Mouse (Mus musculus): Measurements from ENCODE around the gene Coil. TPM values are rescaled to one million over a fixed set of nuclear protein-coding genes. Genes with fewer than 3 reads are reported as not detected.

Coil gene
- total and polyA plus RNA-seq, 3 experiments, result 2.8 to 4.8 (median 4.8) TPM

DNA sequence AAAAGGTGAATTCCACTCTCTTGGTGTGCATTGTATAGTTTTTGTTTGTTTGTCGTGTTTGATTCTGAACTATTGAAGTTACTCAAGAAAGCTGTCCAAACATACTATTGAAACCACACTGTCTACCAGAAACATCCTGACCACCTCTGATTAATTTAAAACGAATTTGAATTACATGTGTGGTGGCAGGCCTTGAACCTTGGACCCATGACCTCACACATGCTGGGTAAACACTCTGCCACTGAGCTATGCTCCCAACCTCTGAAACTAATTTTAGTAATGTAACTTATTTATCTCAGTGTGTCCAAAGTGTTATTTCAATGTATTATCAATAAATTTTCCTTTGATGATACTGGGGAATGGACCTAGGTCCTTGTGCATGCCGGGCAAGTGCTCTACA lies 37.5 kb downstream of the Coil start:
- H3K79me2 ChIP-seq (replicated peaks; ENCODE audit: control insufficient read depth, insufficient read depth, low read length), result no peaks in the 10 kb centered on the region
- H3K9ac ChIP-seq (ENCODE audit: low read depth, low read length), result no peak overlapping the region
- H3K4me1 ChIP-seq (ENCODE audit: control insufficient read depth, insufficient read depth, low read length), result peaks cover 12% of the 10 kb centered on the region
- DNase-seq, result no peak
- H3K27me3 ChIP-seq (ENCODE audit: control insufficient read depth, insufficient read depth, low read length), result no peaks in the 10 kb centered on the region
- intact Hi-C loops (cut with DNase I), result no loop called here
- peaks cover 12% of the 10 kb centered on the region for H3K36me3 ChIP-seq (ENCODE audit: control insufficient read depth, insufficient read depth, low read length)
- no peak overlapping the region for H3K27ac ChIP-seq
- TF ChIP-seq EP300 (IDR thresholded peaks at IDR 0.05; ENCODE audit: insufficient read depth, low read depth, low read length), result no peak
- TF ChIP-seq POLR2A (IDR thresholded peaks at IDR 0.05; ENCODE audit: insufficient read depth, low read depth, low read length), result no peak
- no peak for TF ChIP-seq CTCF (IDR thresholded peaks at IDR 0.05)
- no peak overlapping the region for H3K4me3 ChIP-seq
- WGBS, result 79% methylated on average over 3 of the region's 3 CpGs

DNA sequence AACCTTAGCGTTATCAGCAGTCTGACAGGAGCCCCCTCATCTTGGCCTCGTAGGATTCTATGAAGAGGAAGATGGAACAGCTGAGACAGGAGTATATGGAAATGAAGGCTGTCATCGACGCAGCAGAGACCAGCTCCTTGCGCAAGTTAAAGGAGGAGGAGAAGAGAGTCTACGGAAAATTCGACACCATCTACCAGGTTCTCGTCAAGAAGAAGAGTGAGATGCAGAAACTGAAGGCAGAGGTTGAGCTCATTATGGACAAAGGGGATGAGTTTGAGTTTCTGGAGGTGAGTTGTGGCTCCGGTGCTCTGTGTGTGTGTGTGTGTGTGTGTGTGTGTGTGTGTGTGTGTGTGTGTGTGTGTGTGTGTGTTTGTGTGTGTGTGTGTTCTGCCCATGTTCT lies 39.0 kb downstream of the Coil start:
- 72% methylated on average over 9 of the region's 9 CpGs for WGBS
- no peaks in the 10 kb centered on the region for H3K79me2 ChIP-seq (replicated peaks; ENCODE audit: control insufficient read depth, insufficient read depth, low read length)
- H3K27ac ChIP-seq, result no peak overlapping the region
- no peak for DNase-seq
- TF ChIP-seq POLR2A (IDR thresholded peaks at IDR 0.05; ENCODE audit: insufficient read depth, low read depth, low read length) (no peak), EP300 (IDR thresholded peaks at IDR 0.05; ENCODE audit: insufficient read depth, low read depth, low read length) (no peak), CTCF (IDR thresholded peaks at IDR 0.05) (no peak)
- no peak overlapping the region for H3K9ac ChIP-seq (ENCODE audit: low read depth, low read length)
- peaks cover 2% of the 10 kb centered on the region; the same call in 1 of the 2 replicates for H3K4me1 ChIP-seq (ENCODE audit: control insufficient read depth, insufficient read depth, low read length)
- intact Hi-C loops (cut with DNase I), result no loop called here
- H3K27me3 ChIP-seq (ENCODE audit: control insufficient read depth, insufficient read depth, low read length), result no peaks in the 10 kb centered on the region
- peaks cover 14% of the 10 kb centered on the region for H3K36me3 ChIP-seq (ENCODE audit: control insufficient read depth, insufficient read depth, low read length)
- H3K4me3 ChIP-seq, result no peak overlapping the region

DNA sequence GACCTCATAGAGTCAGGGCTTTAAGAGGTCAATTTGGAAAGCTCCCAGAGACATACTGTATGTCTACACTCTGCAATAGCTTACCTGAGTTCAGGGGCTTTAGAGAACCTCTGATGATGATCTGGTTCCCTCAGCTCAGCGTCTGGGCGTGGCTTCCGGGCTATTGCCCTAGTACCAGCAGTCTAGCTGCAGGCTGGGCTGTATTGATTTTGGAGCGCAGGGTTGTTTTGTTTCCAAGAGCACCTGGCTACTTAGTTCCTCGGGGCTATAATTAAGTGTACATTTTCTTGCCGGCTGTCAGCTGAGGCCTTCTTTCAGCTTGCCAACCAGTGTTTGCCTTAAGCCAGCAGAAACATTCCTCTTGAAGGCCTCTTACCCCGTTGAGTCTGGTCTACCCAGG lies 39.4 kb downstream of the Coil start:
- TF ChIP-seq POLR2A (IDR thresholded peaks at IDR 0.05; ENCODE audit: insufficient read depth, low read depth, low read length) (no peak), CTCF (IDR thresholded peaks at IDR 0.05) (no peak), EP300 (IDR thresholded peaks at IDR 0.05; ENCODE audit: insufficient read depth, low read depth, low read length) (no peak)
- Histone ChIP-seq H3K27me3 (ENCODE audit: control insufficient read depth, insufficient read depth, low read length) (no peaks in the 10 kb centered on the region), H3K36me3 (ENCODE audit: control insufficient read depth, insufficient read depth, low read length) (peaks cover 14% of the 10 kb centered on the region), H3K79me2 (replicated peaks; ENCODE audit: control insufficient read depth, insufficient read depth, low read length) (no peaks in the 10 kb centered on the region), H3K27ac (no peak overlapping the region), H3K4me3 (no peak overlapping the region), H3K4me1 (ENCODE audit: control insufficient read depth, insufficient read depth, low read length) (peaks cover 2% of the 10 kb centered on the region; the same call in 1 of the 2 replicates), H3K9ac (ENCODE audit: low read depth, low read length) (no peak overlapping the region)
- WGBS, result 68% methylated on average over 7 of the region's 7 CpGs
- intact Hi-C loops (cut with DNase I), result no loop called here
- no peak for DNase-seq

DNA sequence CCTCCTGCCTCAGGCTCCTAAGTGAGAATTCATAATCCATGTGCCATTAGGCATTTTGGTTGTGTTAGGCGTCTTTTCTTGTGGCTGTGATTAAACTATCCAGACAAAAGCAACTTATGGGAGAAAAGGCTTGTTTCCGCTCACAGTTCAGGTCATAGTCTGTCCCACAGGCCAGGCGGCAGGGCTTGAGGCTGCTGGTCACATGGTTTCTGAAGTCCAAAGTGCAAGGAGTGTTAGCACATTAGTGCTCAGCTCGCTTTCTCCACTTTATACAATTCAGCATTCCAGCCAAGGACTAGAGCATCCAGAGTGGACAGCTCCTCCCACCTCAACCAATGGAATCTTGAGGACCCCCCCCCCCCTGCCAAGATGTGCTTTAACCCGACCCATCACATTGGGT lies 42.2 kb downstream of the Coil start:
- Histone ChIP-seq H3K79me2 (replicated peaks; ENCODE audit: control insufficient read depth, insufficient read depth, low read length) (no peaks in the 10 kb centered on the region), H3K27ac (no peak overlapping the region), H3K27me3 (ENCODE audit: control insufficient read depth, insufficient read depth, low read length) (no peaks in the 10 kb centered on the region), H3K36me3 (ENCODE audit: control insufficient read depth, insufficient read depth, low read length) (peaks cover 8% of the 10 kb centered on the region), H3K4me3 (no peak overlapping the region), H3K4me1 (ENCODE audit: control insufficient read depth, insufficient read depth, low read length) (no peaks in the 10 kb centered on the region; the same call in 1 of the 2 replicates), H3K9ac (ENCODE audit: low read depth, low read length) (no peak overlapping the region)
- DNase-seq, result no peak
- WGBS, result 85% methylated on average over 5 of the region's 5 CpGs
- TF ChIP-seq POLR2A (IDR thresholded peaks at IDR 0.05; ENCODE audit: insufficient read depth, low read depth, low read length) (no peak), CTCF (IDR thresholded peaks at IDR 0.05) (no peak), EP300 (IDR thresholded peaks at IDR 0.05; ENCODE audit: insufficient read depth, low read depth, low read length) (no peak)
- intact Hi-C loops (cut with DNase I), result no loop called here

GRCm38 (mm10) chr11:89017514-89018182 lies 47.6 kb downstream of the Coil start:
- Histone ChIP-seq H3K36me3 (ENCODE audit: control insufficient read depth, insufficient read depth, low read length) (peaks cover 6% of the 10 kb centered on the region), H3K79me2 (replicated peaks; ENCODE audit: control insufficient read depth, insufficient read depth, low read length) (no peaks in the 10 kb centered on the region), H3K27ac (no peak overlapping the region), H3K4me3 (no peak overlapping the region), H3K4me1 (ENCODE audit: control insufficient read depth, insufficient read depth, low read length) (peaks cover 6% of the 10 kb centered on the region), H3K9ac (ENCODE audit: low read depth, low read length) (no peak overlapping the region), H3K27me3 (ENCODE audit: control insufficient read depth, insufficient read depth, low read length) (no peaks in the 10 kb centered on the region)
- DNase-seq, result no peak
- intact Hi-C loops (cut with DNase I), result no loop called here
- 64% methylated on average over 9 of the region's 9 CpGs for WGBS
- TF ChIP-seq EP300 (IDR thresholded peaks at IDR 0.05; ENCODE audit: insufficient read depth, low read depth, low read length) (no peak), POLR2A (IDR thresholded peaks at IDR 0.05; ENCODE audit: insufficient read depth, low read depth, low read length) (no peak), CTCF (IDR thresholded peaks at IDR 0.05) (no peak)

DNA sequence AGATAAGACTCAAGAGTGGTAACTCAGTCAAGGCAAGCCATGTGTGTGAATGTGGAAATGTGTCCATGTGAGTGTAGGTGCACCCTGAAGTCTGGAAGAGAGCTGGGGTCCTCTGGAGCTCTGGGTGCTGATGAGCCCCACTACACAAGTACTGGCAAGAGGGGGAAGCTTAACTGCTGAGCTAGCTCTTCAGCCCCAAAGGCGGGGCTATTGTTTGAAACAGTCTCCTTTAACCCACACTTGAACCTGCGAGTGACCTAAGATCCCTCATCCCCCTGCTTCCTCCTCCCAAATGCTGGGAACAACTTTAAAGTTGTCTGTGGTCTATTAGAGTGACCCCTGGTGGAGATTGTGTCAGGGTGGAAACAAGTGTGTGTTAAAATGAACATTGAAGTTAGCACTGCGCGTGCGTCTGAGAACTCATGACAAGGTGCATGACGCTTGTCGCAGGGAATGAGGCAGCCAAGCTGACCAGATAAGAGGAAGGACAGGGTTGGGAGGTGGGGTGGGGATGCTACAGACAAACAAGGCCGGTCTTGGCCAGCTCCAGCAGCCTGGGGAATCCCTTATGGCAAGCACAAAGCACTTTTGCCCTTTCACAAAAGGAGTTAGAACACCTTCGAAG lies 50.7 kb downstream of the Coil start:
- no peak overlapping the region for H3K4me3 ChIP-seq
- H3K27me3 ChIP-seq (ENCODE audit: control insufficient read depth, insufficient read depth, low read length), result no peaks in the 10 kb centered on the region
- H3K36me3 ChIP-seq (ENCODE audit: control insufficient read depth, insufficient read depth, low read length), result peaks cover 2% of the 10 kb centered on the region; the same call in 1 of the 2 replicates
- H3K79me2 ChIP-seq (replicated peaks; ENCODE audit: control insufficient read depth, insufficient read depth, low read length), result no peaks in the 10 kb centered on the region
- WGBS, result 53% methylated on average over 9 of the region's 9 CpGs
- no peak overlapping the region for H3K9ac ChIP-seq (ENCODE audit: low read depth, low read length)
- intact Hi-C loops (cut with DNase I), result no loop called here
- peak; percentile 63 for TF ChIP-seq CTCF (IDR thresholded peaks at IDR 0.05)
- TF ChIP-seq POLR2A (IDR thresholded peaks at IDR 0.05; ENCODE audit: insufficient read depth, low read depth, low read length), result no peak
- no peak overlapping the region for H3K27ac ChIP-seq
- DNase-seq, result peak in 1 of 2 experiments; percentile 21
- H3K4me1 ChIP-seq (ENCODE audit: control insufficient read depth, insufficient read depth, low read length), result peaks cover 18% of the 10 kb centered on the region

Measured in heart, adult 2 months (tissue).